Mouse (Mus musculus): ENCODE data around the gene Ngp. TPM values are rescaled to one million over a fixed set of nuclear protein-coding genes. Genes with fewer than 3 reads are reported as not detected.

Ngp gene
- polyA plus RNA-seq, 1 experiment: 0.23 TPM

DNA sequence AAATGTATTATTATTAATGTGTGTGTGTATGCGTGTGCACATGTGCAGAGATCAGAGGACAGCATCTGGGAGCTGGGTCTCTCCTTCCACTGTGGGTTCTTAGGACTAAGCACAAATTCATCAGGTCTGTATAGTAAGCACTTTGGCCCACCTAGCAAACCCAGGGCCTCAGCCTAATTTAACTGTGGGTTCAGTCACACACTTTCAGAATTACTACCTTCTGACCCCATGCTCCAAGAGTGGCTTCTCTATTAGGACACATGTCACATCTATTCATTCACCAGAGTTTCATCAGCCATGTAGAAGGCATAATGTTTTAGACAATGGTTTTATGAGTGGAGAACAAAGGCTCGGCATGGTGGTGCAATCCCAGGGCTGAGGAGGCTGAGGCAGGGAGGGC is 13.5 kb downstream of the Ngp start:
- DNase-seq (ENCODE audit: low read depth): no peak

DNA sequence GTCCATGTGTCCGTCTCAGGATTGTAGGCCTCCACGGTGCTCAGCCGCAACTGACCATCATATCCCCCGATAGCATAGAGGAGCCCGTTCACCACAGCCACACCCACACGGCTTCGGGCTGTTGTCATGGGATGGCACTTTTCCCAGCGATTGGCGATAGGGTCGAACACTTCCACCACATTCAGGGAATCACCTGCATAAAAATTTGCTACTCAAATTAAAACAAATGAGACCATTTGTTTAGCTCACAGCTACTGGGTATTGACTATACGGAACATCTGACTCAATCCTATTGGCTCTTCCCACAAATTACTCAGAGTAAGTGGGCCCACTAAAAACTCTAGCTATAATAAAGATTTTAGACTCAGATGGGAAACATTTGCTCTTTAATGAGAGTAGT is 16.5 kb downstream of the Ngp start:
- no peak for DNase-seq (ENCODE audit: low read depth)

DNA sequence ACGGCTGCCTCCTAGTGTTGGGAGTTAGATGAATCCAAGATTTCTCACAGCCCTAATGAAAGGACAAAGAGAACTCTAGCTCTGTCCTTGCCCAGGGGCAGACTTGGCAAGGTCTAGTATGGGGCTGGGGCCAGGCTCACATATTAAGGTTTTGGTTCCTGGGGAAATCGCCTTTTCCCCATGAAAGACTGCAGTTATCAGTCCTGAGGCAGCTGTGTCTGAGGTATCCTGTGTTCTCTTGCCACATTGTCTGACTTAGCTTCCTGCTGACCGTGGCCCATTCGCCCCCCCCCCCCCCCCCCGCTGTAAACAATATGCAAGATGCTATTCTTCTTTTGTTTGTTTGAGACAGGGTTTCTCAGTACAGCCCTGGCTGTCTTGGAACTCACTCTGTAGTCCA is 20.5 kb downstream of the Ngp start:
- DNase-seq (ENCODE audit: low read depth): no peak

DNA sequence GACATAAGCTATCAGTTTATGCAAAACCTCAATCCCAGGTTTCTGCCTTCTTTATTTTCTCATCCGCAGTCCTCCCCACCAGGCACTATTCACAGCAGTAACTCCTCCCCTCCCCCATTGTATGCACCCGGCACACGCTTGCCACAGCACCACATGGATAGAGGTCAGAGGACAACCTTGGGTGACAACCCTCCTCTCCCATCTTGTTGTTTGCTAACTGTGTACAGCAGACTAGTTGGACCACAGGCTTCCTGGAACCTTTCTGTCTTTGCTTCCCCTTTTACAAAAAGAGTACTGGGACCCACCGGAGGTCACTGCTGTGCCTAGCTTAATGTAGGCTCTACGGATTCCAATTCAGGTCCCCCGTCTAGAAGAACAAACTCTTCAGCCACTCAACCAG is 21.0 kb downstream of the Ngp start:
- no peak for DNase-seq (ENCODE audit: low read depth)

DNA sequence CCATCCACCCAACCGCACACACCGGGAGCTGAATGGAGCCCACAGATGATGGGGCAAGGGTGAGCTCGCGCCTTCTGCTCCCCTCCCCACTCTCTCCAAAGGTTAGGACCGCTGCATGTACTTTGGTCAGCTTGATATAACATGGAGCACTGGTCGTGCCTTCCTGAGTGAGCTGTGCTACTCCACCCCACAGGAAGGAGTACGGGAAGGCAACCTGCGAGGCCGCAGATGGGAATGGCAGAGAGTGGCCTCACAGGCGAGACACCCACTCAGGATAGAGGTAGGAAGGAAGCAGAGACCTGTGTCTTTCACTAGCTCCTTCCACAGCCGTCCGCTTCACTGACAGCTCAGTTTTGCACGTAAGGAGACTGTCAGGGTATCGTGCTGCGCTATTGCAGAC is 28.8 kb downstream of the Ngp start:
- no peak for DNase-seq (ENCODE audit: low read depth)

DNA sequence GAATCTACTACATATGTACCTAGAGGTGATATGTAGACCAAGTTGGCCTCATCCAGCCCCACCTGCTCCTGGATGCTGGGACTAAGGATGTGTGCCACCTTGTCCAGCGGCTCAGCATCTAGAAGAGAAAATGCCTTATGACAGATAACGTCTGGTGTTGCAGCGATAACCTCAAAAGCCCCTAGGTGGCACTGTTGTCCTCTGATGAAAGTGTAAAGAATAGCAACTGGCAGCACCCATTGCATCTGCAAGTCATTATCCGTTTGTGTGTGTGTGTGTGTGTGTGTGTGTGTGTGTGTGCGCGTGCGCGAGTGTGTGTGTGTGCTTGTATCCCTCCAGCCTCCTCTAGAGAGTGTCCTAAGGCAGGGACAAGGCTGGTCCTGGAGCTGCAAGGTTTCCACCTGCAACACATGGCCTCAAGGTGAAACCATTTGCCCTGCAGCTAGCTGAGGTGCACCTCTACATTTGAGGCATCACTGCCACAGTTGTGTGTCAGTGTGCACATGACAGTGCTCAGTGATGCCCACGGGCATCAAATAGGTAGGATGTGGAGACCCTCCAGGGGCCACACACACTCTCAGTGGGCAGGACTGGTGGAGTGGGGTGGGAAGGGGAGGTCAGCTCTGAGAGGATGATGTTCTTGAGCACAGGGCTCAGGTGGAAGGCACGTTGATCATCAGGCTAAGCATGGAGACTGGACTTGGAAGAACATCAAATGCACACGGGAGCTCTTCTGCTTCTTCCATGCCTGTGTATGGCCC is 29.5 kb downstream of the Ngp start:
- peak; percentile 27 for DNase-seq (ENCODE audit: low read depth)

DNA sequence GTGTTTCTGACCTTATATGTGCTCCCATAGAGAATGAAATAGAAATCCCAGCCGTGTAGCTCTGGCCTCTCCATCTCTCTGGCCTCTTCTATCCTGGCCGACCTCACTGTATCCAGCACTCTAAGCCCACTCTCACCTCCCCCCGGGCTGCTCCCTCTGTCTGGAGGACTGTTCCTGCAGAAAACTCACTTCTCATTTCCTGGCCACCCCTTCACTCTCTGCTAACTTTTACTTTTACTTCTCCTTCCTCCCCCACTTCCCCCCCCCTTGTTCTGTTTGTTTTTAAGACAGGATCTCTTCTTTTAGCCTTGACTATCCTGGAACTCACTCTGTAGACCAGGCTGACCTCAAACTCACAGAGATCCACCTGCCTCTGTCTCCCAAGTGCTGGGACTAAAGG is 33.0 kb downstream of the Ngp start:
- DNase-seq (ENCODE audit: low read depth): no peak

DNA sequence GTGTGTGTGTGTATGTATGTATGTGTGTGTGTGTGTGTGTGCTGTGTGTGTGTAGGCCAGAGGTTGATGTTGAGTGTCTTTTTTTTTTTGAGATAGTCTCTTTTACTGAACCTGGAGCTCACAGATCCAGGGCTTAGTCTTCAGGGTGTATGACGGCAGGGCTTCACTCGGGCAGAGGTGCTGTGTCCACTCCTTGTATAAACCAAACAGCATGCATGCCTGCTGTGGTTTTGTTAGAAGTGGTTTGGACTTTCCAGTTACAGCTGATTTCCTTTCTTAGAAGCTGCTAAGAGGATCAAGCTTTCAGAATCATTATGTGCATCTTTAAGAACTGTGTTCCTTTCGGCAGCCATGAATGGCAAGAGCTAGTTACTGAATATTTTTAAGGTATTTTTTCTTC is 38.4 kb downstream of the Ngp start:
- DNase-seq (ENCODE audit: low read depth): no peak

DNA sequence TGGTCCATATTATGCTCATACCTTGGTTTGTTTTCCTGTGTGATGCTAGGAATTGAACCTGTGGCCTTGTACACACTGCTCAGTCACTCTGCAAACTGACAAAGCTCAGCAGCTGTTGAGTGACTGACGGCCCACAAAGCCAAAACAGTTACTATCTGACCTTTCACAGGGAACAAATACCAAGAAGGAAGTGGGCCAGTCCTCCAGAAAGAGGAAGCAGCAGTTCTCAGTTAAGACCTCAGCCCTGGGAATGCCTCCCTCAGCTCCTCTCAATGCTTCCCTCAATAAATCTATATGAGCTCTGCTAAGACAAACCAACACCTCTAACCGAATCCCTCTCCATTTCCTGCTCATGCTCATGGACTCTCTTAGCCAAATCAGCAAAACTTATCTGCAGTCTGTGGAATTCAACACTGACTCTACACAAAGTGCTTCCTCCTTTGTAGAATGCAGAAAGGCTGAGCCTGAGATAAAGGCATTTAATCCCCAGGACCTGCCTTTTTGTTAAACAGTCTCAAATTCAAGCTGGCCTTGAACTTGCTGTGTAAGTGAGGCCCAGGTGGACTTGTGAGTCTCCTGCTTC is 39.7 kb downstream of the Ngp start:
- no peak for DNase-seq (ENCODE audit: low read depth)

DNA sequence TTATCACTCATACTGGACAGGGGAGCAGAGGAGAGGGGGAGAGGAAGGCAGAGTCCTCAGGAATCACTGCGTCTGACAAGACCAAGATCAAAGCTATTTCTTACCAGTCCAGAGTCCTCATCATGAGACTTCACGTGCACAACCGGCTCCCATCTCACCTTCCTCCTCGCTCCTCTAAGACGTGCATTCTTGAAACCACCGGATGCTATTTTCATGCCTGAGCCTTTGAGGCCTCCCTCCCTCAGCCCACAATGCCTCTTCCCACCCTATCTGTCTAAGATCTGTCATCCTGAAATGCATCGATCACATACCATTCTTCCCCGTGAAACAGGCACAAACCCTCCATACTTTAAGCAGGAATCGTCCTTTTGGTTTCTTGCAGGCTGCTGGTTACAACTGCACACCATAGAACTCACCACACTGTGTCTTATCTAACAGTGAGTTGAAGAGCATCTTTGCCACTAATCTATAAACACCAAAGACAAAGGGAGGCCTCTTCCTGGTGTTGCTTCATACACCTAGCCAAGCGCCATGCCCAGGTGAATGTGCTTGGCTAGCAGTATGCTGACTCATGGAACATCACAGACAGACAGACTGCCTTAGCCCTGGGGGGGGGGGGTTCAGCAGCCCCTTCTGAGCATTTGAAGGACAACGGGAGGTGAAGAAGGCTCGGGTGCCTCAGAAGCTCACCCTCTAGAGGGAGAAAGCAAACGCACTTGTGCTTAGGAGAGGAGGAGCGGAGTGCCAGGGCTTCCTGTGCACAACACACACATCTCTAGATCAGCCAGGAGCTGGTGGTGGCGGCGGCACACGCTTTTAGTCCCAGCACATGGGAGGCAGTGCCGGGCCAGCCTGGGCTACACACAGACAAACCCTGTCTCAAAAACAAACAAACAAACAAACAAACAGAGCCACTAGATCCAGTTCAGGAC is 41.6 kb downstream of the Ngp start:
- DNase-seq (ENCODE audit: low read depth): no peak

DNA sequence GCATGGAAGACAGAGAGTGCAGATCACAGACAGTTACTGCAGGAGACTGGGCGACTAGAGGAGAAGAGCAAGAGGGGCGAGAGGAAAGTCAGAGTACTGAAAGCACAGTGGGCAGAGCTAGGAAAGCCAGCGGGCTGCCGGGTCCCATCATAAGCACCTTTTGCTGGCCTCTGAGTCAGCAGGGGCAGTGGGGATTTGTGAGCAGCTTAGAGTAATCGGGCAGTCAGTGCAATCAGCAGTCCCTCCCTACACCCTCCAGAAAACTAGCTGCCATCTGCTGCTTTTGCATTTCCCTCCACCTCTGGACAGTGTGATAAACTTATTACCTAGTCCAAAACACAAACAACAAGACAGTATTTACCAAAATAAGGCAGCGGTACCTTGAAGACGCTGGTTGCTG is 42.8 kb downstream of the Ngp start:
- no peak for DNase-seq (ENCODE audit: low read depth)

DNA sequence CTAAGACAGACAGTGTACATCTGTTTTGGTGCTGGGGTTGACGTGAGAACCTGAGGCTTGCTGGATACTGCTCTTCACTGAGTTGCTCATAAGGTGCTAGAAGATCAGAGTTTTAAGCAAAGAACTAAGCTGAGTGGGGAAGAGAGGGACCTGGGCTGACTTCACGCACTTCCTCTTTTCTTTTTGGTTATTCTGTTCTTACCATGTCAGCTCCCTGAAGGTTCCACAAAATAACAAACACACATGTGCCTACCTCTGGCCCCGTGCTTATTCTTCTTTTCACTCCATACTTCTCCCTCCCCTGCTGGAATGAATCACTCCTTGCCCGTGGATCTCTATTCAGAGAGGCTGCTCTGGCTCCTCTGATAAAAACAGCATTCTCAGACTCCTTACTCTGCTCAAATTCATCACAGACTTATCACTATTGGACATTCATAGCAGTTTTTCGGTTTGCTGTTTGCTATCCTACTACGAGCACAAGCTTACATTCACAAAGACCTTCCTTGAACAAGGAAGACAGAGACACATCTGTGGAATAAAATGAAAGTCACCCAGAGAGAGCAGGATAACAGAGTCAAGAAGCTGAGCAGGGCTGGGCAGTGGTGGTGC is 44.5 kb downstream of the Ngp start:
- no peak for DNase-seq (ENCODE audit: low read depth)

DNA sequence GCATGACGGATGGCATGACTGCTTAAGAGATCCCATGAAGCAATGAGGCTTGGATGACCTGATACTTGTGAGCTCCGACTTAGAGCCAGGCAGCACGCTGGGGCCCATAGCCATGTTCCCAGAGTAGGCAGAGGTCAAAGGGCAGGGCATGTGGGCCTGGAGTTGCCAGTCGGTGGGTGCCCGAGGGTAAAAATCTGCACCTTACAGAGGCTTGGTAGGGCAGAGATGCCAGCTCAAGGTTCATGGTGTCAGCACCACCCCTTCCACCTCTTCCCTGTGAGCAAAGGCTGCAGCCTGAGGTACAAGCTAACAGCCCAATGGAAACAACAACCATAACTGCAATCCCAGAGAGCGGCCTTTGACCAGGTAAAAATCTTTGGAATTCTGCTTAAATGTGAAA is 45.8 kb downstream of the Ngp start:
- DNase-seq (ENCODE audit: low read depth): no peak

DNA sequence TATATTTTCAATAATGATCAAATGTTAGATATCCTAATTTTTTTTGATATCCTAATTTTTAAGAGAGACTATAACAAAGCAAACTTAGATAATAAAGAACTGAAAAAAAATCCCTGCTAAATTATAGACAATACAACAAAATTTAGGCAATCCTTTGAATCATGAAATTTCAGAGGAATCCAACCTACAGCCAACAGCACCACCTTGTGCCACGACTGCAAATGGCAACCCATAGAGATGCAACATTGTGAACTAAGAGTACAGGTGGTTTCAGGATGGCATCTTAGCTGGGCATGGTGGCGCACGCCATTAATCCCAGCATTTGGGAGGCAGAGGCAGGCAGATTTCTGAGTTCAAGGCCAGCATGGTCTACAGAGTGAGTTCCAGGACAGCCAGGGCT is 46.6 kb downstream of the Ngp start:
- no peak for DNase-seq (ENCODE audit: low read depth)

Other genes starting within 250 kb of the Ngp start
- 1.0 TPM in 2 replicates for gene Cspg5, start 176.0 kb upstream of the Ngp start, polyA plus RNA-seq (2012; rRNA removed)
- 11.9 and 14.3 TPM in 2 replicates for gene Elp6, start 114.6 kb upstream of the Ngp start, polyA plus RNA-seq (2012; rRNA removed)
- gene Scap, start 86.5 kb upstream of the Ngp start, polyA plus RNA-seq (2012; rRNA removed): 37.9 and 50.3 TPM in 2 replicates
- gene Ptpn23, start 11.5 kb upstream of the Ngp start, polyA plus RNA-seq (2012; rRNA removed): 15.0 and 24.1 TPM in 2 replicates
- gene Klhl18, start 56.9 kb downstream of the Ngp start, polyA plus RNA-seq (2012; rRNA removed): 13.4 and 14.7 TPM in 2 replicates
- gene Kif9, start 57.2 kb downstream of the Ngp start, polyA plus RNA-seq (2012; rRNA removed): 2.0 and 2.9 TPM in 2 replicates
- gene Setd2, start 112.8 kb downstream of the Ngp start, polyA plus RNA-seq (2012; rRNA removed): 33.1 and 38.8 TPM in 2 replicates
- 15.7 and 21.3 TPM in 2 replicates for gene Nradd, start 204.7 kb downstream of the Ngp start, polyA plus RNA-seq (2012; rRNA removed)
- 18.7 and 23.3 TPM in 2 replicates for gene Nbeal2, start 234.4 kb downstream of the Ngp start, polyA plus RNA-seq (2012; rRNA removed)
- gene Ccdc12, start 236.8 kb downstream of the Ngp start, polyA plus RNA-seq (2012; rRNA removed): 55.8 and 81.8 TPM in 2 replicates